Mouse (Mus musculus): ENCODE measurements around the gene Akr1d1. TPM values are rescaled to one million over a fixed set of nuclear protein-coding genes. Genes with fewer than 3 reads are reported as not detected.

Akr1d1 gene
- polyA plus RNA-seq, 1 experiment from 2014 or later: 1.4 TPM

DNA sequence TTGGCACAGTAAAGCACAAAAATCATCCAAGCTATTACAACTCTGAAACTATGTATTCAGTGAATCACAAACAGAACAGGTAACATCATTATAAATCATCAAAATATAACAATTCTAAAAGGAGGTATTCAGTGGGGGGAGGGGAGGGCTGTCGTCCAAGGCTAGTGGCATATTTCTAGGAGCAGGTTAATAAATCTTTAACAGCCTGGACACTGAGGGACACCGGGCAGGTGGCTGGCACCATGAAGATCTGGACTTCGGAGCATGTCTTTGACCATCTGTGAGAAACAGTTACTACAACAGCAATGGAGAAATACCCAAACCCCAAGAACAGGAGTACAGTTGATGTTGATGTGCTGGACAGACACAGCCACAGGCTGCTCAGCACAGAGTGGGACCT is 11.2 kb downstream of the Akr1d1 start:
- Histone ChIP-seq H3K9me3 (ENCODE audit: control insufficient read depth, low read length) (no peaks in the 10 kb centered on the region), H3K9ac (ENCODE audit: low read length) (no peak overlapping the region), H3K27me3 (ENCODE audit: control insufficient read depth, insufficient read depth, low read length) (no peaks in the 10 kb centered on the region), H3K4me2 (replicated peaks; ENCODE audit: low read depth) (no peak overlapping the region), H3K27ac (replicated peaks) (no peak overlapping the region), H3K4me1 (replicated peaks; ENCODE audit: control insufficient read depth, insufficient read depth) (no peaks in the 10 kb centered on the region), H3K4me3 (ENCODE audit: low read depth, low read length) (no peak overlapping the region), H3K36me3 (ENCODE audit: control insufficient read depth, insufficient read depth, low read length) (no peaks in the 10 kb centered on the region)
- 66% methylated on average over 3 of the region's 3 CpGs for WGBS
- TF ChIP-seq EP300 (optimal IDR thresholded peaks at IDR 0.05) (no peak), CTCF (IDR thresholded peaks at IDR 0.05; ENCODE audit: low read depth) (no peak)
- ATAC-seq (ENCODE audit: low FRiP score, low TSS enrichment) (no peak), DNase-seq (ENCODE audit: low spot score) (no peak)

DNA sequence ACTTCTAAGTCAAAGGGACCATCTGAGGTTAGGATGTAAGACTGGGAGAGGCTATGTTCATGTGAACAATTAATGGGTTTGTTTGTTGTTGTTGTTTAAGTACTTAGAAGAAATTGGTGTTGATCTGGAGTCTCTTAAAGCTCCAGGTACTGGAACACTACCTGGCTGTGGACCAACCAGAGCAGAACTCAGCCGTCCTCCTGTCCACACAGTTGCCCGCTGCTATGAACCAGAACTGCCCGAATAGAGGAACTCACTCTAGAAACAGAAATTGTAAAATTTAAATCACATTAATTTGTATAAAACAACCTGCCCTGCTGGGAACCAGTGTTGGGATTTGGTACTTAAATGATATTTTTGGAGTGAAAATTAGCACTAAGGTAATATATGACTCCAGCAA is 12.2 kb downstream of the Akr1d1 start:
- no peak overlapping the region for H3K27ac ChIP-seq (replicated peaks)
- no peaks in the 10 kb centered on the region for H3K9me3 ChIP-seq (ENCODE audit: control insufficient read depth, low read length)
- H3K4me2 ChIP-seq (replicated peaks; ENCODE audit: low read depth): no peak overlapping the region
- no peaks in the 10 kb centered on the region for H3K36me3 ChIP-seq (ENCODE audit: control insufficient read depth, insufficient read depth, low read length)
- H3K4me1 ChIP-seq (replicated peaks; ENCODE audit: control insufficient read depth, insufficient read depth): no peaks in the 10 kb centered on the region
- no peak for TF ChIP-seq CTCF (IDR thresholded peaks at IDR 0.05; ENCODE audit: low read depth)
- no peak for TF ChIP-seq EP300 (optimal IDR thresholded peaks at IDR 0.05)
- DNase-seq (ENCODE audit: low spot score) (no peak), ATAC-seq (ENCODE audit: low FRiP score, low TSS enrichment) (no peak)
- H3K4me3 ChIP-seq (ENCODE audit: low read depth, low read length): no peak overlapping the region
- 93% methylated on average over 3 of the region's 3 CpGs for WGBS
- no peaks in the 10 kb centered on the region for H3K27me3 ChIP-seq (ENCODE audit: control insufficient read depth, insufficient read depth, low read length)
- H3K9ac ChIP-seq (ENCODE audit: low read length): no peak overlapping the region

DNA sequence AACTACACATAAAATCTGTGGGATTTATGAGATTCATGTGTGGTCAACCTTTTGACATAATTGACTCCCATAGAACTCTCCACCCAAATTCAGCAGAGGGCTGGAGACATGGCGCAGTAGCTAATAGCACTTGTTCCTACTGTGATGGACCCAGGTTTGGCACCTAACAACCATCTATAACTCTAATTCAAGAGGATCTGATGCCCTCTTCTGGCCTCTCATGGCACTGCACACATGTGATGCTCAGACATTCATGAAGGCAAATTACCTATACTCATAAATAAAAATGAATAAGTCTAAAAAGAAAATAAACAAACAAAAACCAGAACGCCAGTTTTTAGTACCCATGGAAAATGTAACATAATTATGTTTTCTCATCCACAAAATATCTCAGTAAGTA is 22.8 kb downstream of the Akr1d1 start:
- no peak for ATAC-seq (ENCODE audit: low FRiP score, low TSS enrichment)
- Histone ChIP-seq H3K4me1 (replicated peaks; ENCODE audit: control insufficient read depth, insufficient read depth) (no peaks in the 10 kb centered on the region), H3K4me3 (ENCODE audit: low read depth, low read length) (no peak overlapping the region), H3K27ac (replicated peaks) (no peak overlapping the region), H3K9me3 (ENCODE audit: control insufficient read depth, low read length) (no peaks in the 10 kb centered on the region), H3K9ac (ENCODE audit: low read length) (no peak overlapping the region), H3K27me3 (ENCODE audit: control insufficient read depth, insufficient read depth, low read length) (no peaks in the 10 kb centered on the region), H3K4me2 (replicated peaks; ENCODE audit: low read depth) (no peak overlapping the region), H3K36me3 (ENCODE audit: control insufficient read depth, insufficient read depth, low read length) (no peaks in the 10 kb centered on the region)
- TF ChIP-seq EP300 (optimal IDR thresholded peaks at IDR 0.05): no peak
- TF ChIP-seq CTCF (IDR thresholded peaks at IDR 0.05; ENCODE audit: low read depth): peak; percentile 67
- 87% methylated on average over 2 of the region's 2 CpGs for WGBS
- peak; percentile 40 for DNase-seq (ENCODE audit: low spot score)

- DNase-seq (ENCODE audit: low spot score): no peak
- ATAC-seq (ENCODE audit: low FRiP score, low TSS enrichment): no peak
- H3K4me1 ChIP-seq (replicated peaks; ENCODE audit: control insufficient read depth, insufficient read depth): no peaks in the 10 kb centered on the region
- no peaks in the 10 kb centered on the region for H3K9me3 ChIP-seq (ENCODE audit: control insufficient read depth, low read length)
- H3K27ac ChIP-seq (replicated peaks): no peak overlapping the region
- TF ChIP-seq CTCF (IDR thresholded peaks at IDR 0.05; ENCODE audit: low read depth) (no peak), EP300 (optimal IDR thresholded peaks at IDR 0.05) (no peak)
- H3K9ac ChIP-seq (ENCODE audit: low read length): no peak overlapping the region
- H3K27me3 ChIP-seq (ENCODE audit: control insufficient read depth, insufficient read depth, low read length): no peaks in the 10 kb centered on the region
- H3K4me3 ChIP-seq (ENCODE audit: low read depth, low read length): no peak overlapping the region
- 46% methylated on average over 3 of the region's 3 CpGs for WGBS
- no peak overlapping the region for H3K4me2 ChIP-seq (replicated peaks; ENCODE audit: low read depth)
- no peaks in the 10 kb centered on the region for H3K36me3 ChIP-seq (ENCODE audit: control insufficient read depth, insufficient read depth, low read length)
Measured at GRCm38 (mm10) chr6:37553926-37554325, 24.0 kb downstream of the Akr1d1 start.

GRCm38 (mm10) chr6:37554327-37554726 is 24.4 kb downstream of the Akr1d1 start:
- H3K27me3 ChIP-seq (ENCODE audit: control insufficient read depth, insufficient read depth, low read length): no peaks in the 10 kb centered on the region
- H3K4me2 ChIP-seq (replicated peaks; ENCODE audit: low read depth): no peak overlapping the region
- no peaks in the 10 kb centered on the region for H3K36me3 ChIP-seq (ENCODE audit: control insufficient read depth, insufficient read depth, low read length)
- ATAC-seq (ENCODE audit: low FRiP score, low TSS enrichment) (no peak), DNase-seq (ENCODE audit: low spot score) (no peak)
- no peak overlapping the region for H3K9ac ChIP-seq (ENCODE audit: low read length)
- 76% methylated on average over 1 of the region's 1 CpGs for WGBS
- H3K27ac ChIP-seq (replicated peaks): no peak overlapping the region
- TF ChIP-seq EP300 (optimal IDR thresholded peaks at IDR 0.05) (no peak), CTCF (IDR thresholded peaks at IDR 0.05; ENCODE audit: low read depth) (no peak)
- no peaks in the 10 kb centered on the region for H3K9me3 ChIP-seq (ENCODE audit: control insufficient read depth, low read length)
- no peak overlapping the region for H3K4me3 ChIP-seq (ENCODE audit: low read depth, low read length)
- H3K4me1 ChIP-seq (replicated peaks; ENCODE audit: control insufficient read depth, insufficient read depth): no peaks in the 10 kb centered on the region

- H3K4me1 ChIP-seq (replicated peaks; ENCODE audit: control insufficient read depth, insufficient read depth): no peaks in the 10 kb centered on the region
- no peaks in the 10 kb centered on the region for H3K27me3 ChIP-seq (ENCODE audit: control insufficient read depth, insufficient read depth, low read length)
- TF ChIP-seq EP300 (optimal IDR thresholded peaks at IDR 0.05): no peak
- TF ChIP-seq CTCF (IDR thresholded peaks at IDR 0.05; ENCODE audit: low read depth): no peak
- no peak overlapping the region for H3K27ac ChIP-seq (replicated peaks)
- WGBS: 71% methylated on average over 3 of the region's 3 CpGs
- H3K9me3 ChIP-seq (ENCODE audit: control insufficient read depth, low read length): no peaks in the 10 kb centered on the region
- no peaks in the 10 kb centered on the region for H3K36me3 ChIP-seq (ENCODE audit: control insufficient read depth, insufficient read depth, low read length)
- no peak overlapping the region for H3K4me3 ChIP-seq (ENCODE audit: low read depth, low read length)
- no peak overlapping the region for H3K9ac ChIP-seq (ENCODE audit: low read length)
- ATAC-seq (ENCODE audit: low FRiP score, low TSS enrichment) (no peak), DNase-seq (ENCODE audit: low spot score) (no peak)
- no peak overlapping the region for H3K4me2 ChIP-seq (replicated peaks; ENCODE audit: low read depth)
Measured at GRCm38 (mm10) chr6:37563861-37564260, 33.9 kb downstream of the Akr1d1 start.
